Mouse (Mus musculus) central nervous system, embryonic 18 days (tissue): ENCODE results near the gene Mapkapk3. TPM values are rescaled to one million over a fixed set of nuclear protein-coding genes. Genes with fewer than 3 reads are reported as not detected.

Experiments
- polyA plus RNA-seq: library from polyadenylated mRNA; depleted of rRNA; stranded (reverse); fragments of >200 nt; gene quantifications from 2 replicates; pipeline ENCODE4 v1.2.3, GENCODE M21; 2012; rRNA removed

The Mapkapk3 gene
- polyA plus RNA-seq: 2.1 and 2.8 TPM in 2 replicates

GRCm38 (mm10) chr9:107289211-107290076 is at the start of gene Mapkapk3:
Mapkapk3 (minus strand) TSS chr9:107289877.

GRCm38 (mm10) chr9:107338172-107338883 is 48.7 kb upstream of the Mapkapk3 start, which contains the start of gene Hemk1:
Hemk1 (minus strand) TSS chr9:107338350.

GRCm38 (mm10) chr9:107296016-107296040 is 6.2 kb upstream of the Mapkapk3 start, which contains the start of gene Cish:
Cish (plus strand) TSS chr9:107296026.

GRCm38 (mm10) chr9:107231539-107232139 is 58.0 kb downstream of the Mapkapk3 start, which contains the start of gene Dock3:
Dock3 (minus strand) TSS chr9:107231909.

Other genes with a start within 250 kb of the Mapkapk3 start
- gene Dock3, start 58.0 kb downstream of the Mapkapk3 start, polyA plus RNA-seq: 62.2 and 70.4 TPM in 2 replicates
- gene Cish, start 6.1 kb upstream of the Mapkapk3 start, polyA plus RNA-seq: 8.6 and 9.7 TPM in 2 replicates
- gene Hemk1, start 48.5 kb upstream of the Mapkapk3 start, polyA plus RNA-seq: 26.8 and 30.0 TPM in 2 replicates
- gene 6430571L13Rik, start 50.7 kb upstream of the Mapkapk3 start, polyA plus RNA-seq: 7.0 and 8.1 TPM in 2 replicates
- 82.7 and 88.5 TPM in 2 replicates for gene Cacna2d2, start 109.7 kb upstream of the Mapkapk3 start, polyA plus RNA-seq
- gene Tmem115, start 244.1 kb upstream of the Mapkapk3 start, polyA plus RNA-seq: 33.6 and 34.5 TPM in 2 replicates